Mouse (Mus musculus) stomach, postnatal 0 days (tissue): Measurements from ENCODE around the gene Fam217b. TPM values are rescaled to one million over a fixed set of nuclear protein-coding genes. Genes with fewer than 3 reads are reported as not detected.

Source experiments
- ATAC-seq: fragments of 200-750 bp; cut with Nextera tagmentation; 2 replicates; pipeline ENCODE4 v1.8.0; 2017; ENCODE audit not compliant: low FRiP score, low TSS enrichment
- DNase-seq: peaks from one replicate; pipeline ENCODE4 v3.0.0-alpha.2; 2016; ENCODE audit warnings: low spot score
- H3K27ac ChIP-seq: fragments of 300-500 bp; sonication (generic); replicated peaks from 2 replicates; pipeline ENCODE4 v1.5.1; 2014; ENCODE audit warnings: mild to moderate bottlenecking, control low read depth
- H3K27me3 ChIP-seq: fragments of 300-500 bp; sonication (generic); 2 replicates; pipeline ENCODE4 v1.6.1; 2014; ENCODE audit warnings: low read length; ENCODE audit not compliant: control insufficient read depth, insufficient read depth
- H3K36me3 ChIP-seq: fragments of 300-500 bp; sonication (generic); 2 replicates; pipeline ENCODE4 v1.6.1; 2014; ENCODE audit warnings: low read length, mixed read lengths; ENCODE audit not compliant: control insufficient read depth, insufficient read depth
- H3K4me1 ChIP-seq: fragments of 300-500 bp; sonication (generic); replicated peaks from 2 replicates; pipeline ENCODE4 v1.6.1; 2014; ENCODE audit warnings: antibody characterized with exemption; ENCODE audit not compliant: control insufficient read depth, insufficient read depth
- H3K4me2 ChIP-seq: fragments of 300-500 bp; sonication (generic); replicated peaks from 2 replicates; pipeline ENCODE4 v1.6.1; 2014; ENCODE audit warnings: low read depth, mild to moderate bottlenecking, control low read depth, moderate library complexity
- H3K4me3 ChIP-seq: fragments of 300-500 bp; sonication (generic); 2 replicates; pipeline ENCODE4 v1.5.1; 2014; ENCODE audit warnings: low read depth, low read length, control low read depth
- H3K9ac ChIP-seq: fragments of 300-500 bp; sonication (generic); 2 replicates; pipeline ENCODE4 v1.6.1; 2014; ENCODE audit warnings: mild to moderate bottlenecking, low read length, control low read depth, mixed read lengths
- H3K9me3 ChIP-seq: fragments of 300-500 bp; sonication (generic); 2 replicates; pipeline ENCODE4 v1.6.1; 2016; ENCODE audit warnings: low read length; ENCODE audit not compliant: control insufficient read depth
- CTCF ChIP-seq: IDR thresholded peaks from 2 replicates; pipeline ENCODE4 v1.5.1; 2016; ENCODE audit warnings: antibody characterized with exemption, low read depth, mild to moderate bottlenecking, moderate library complexity
- EP300 ChIP-seq: optimal IDR thresholded peaks from 2 replicates; pipeline ENCODE3; 2016; ENCODE audit warnings: antibody characterized with exemption
- WGBS: fragments of 180-500 bp; shearing (Covaris S2); extraction: QIAGEN DNeasy Blood & Tissue Kit; methylation state at CpG from one replicate; pipeline ENCODE4 v1.1.7; 2014; 5-methylcytosine and 5-hydroxymethylcytosine counted together
- polyA plus RNA-seq: library from polyadenylated mRNA; unstranded; fragments of >200 nt; fragmentation: Nextera tagmentation; extraction: Ambion mirVana; gene quantifications from 2 replicates; pipeline ENCODE4 v1.2.1, GENCODE M21; 2015

Fam217b gene
- polyA plus RNA-seq, 1 experiment from 2014 or later = 3.6 TPM

GRCm38 (mm10) chr2:178471546-178472480 is 57.5 kb downstream of the Fam217b start:
- DNase-seq = peak; percentile 57
- no peak overlapping the region for H3K9ac ChIP-seq
- no peaks in the 10 kb centered on the region for H3K36me3 ChIP-seq
- no peak overlapping the region for H3K4me2 ChIP-seq
- ATAC-seq = peak; percentile 92
- H3K27ac ChIP-seq = no peak overlapping the region
- H3K9me3 ChIP-seq = no peaks in the 10 kb centered on the region
- H3K27me3 ChIP-seq = no peaks in the 10 kb centered on the region
- H3K4me1 ChIP-seq = no peaks in the 10 kb centered on the region
- WGBS = 55% methylated on average over 17 of the region's 17 CpGs
- H3K4me3 ChIP-seq = no peak overlapping the region
- TF ChIP-seq EP300 (no peak), CTCF (no peak)

GRCm38 (mm10) chr2:178473916-178474315 is 59.6 kb downstream of the Fam217b start:
- Histone ChIP-seq H3K4me3 (no peak overlapping the region), H3K9ac (no peak overlapping the region), H3K36me3 (no peaks in the 10 kb centered on the region), H3K4me1 (no peaks in the 10 kb centered on the region), H3K4me2 (no peak overlapping the region), H3K9me3 (no peaks in the 10 kb centered on the region), H3K27me3 (no peaks in the 10 kb centered on the region), H3K27ac (no peak overlapping the region)
- DNase-seq = no peak
- 73% methylated on average over 10 of the region's 10 CpGs for WGBS
- no peak for ATAC-seq
- TF ChIP-seq CTCF (no peak), EP300 (no peak)

Other genes starting within 250 kb of the Fam217b start
- 0.02 TPM in 1 of 2 replicates, not detected in the other for gene Sycp2, start 6.8 kb upstream of the Fam217b start, polyA plus RNA-seq
- gene Ppp1r3d, start 52 bp upstream of the Fam217b start, polyA plus RNA-seq = 2.8 and 3.3 TPM in 2 replicates
- gene Cdh26, start 16.0 kb downstream of the Fam217b start, polyA plus RNA-seq = 0.38 and 0.39 TPM in 2 replicates